Mouse (Mus musculus): ENCODE data around the gene Shank2. TPM values are rescaled to one million over a fixed set of nuclear protein-coding genes. Genes with fewer than 3 reads are reported as not detected.

Gene Shank2
- total and polyA plus RNA-seq, 3 experiments, result not detected

GRCm38 (mm10) chr7:144072856-144073255 lies 71.1 kb downstream of the Shank2 start:
- no peaks in the 10 kb centered on the region for H3K36me3 ChIP-seq (ENCODE audit: control insufficient read depth in 1 of 2, insufficient read depth in 2 of 2, low read length in 2 of 2)
- no peak overlapping the region for H3K27ac ChIP-seq (ENCODE audit: control insufficient read depth, low read depth, low read length)
- TF ChIP-seq BHLHE40 (IDR thresholded peaks at IDR 0.05; ENCODE audit: borderline replicate concordance, low read depth, low read length), result no peak
- no peak for TF ChIP-seq HCFC1 (IDR thresholded peaks at IDR 0.05; ENCODE audit: low read depth, low read length)
- no peak for TF ChIP-seq POLR2AphosphoS5 (IDR thresholded peaks at IDR 0.05; ENCODE audit: borderline replicate concordance, low read depth, low read length)
- TF ChIP-seq ELF1 (IDR thresholded peaks at IDR 0.05; ENCODE audit: low read depth, low read length), result no peak
- no peak for TF ChIP-seq ZKSCAN1 (IDR thresholded peaks at IDR 0.05; ENCODE audit: low read depth, low read length)
- TF ChIP-seq SIN3A (IDR thresholded peaks at IDR 0.05; ENCODE audit: low read length), result no peak
- TF ChIP-seq TBP (IDR thresholded peaks at IDR 0.05; ENCODE audit: low read depth, low read length), result no peak
- no peak for TF ChIP-seq ZMIZ1 (IDR thresholded peaks at IDR 0.05; ENCODE audit: low read depth, low read length)
- TF ChIP-seq USF2 (IDR thresholded peaks at IDR 0.05; ENCODE audit: borderline replicate concordance in 1 of 2, insufficient read depth in 1 of 2, low read depth in 1 of 2, low read length in 2 of 2), result no peak
- no peak for TF ChIP-seq POLR2AphosphoS2 (IDR thresholded peaks at IDR 0.05; ENCODE audit: low read length)
- no peak for TF ChIP-seq ZC3H11A (IDR thresholded peaks at IDR 0.05; ENCODE audit: low read depth, low read length)
- no peak for TF ChIP-seq GABPA (IDR thresholded peaks at IDR 0.05; ENCODE audit: low read depth, low read length)
- TF ChIP-seq MYB (IDR thresholded peaks at IDR 0.05; ENCODE audit: low read depth, low read length), result no peak
- TF ChIP-seq TAL1 (IDR thresholded peaks at IDR 0.05; ENCODE audit: low read length), result no peak
- TF ChIP-seq MAZ (IDR thresholded peaks at IDR 0.05; ENCODE audit: low read depth, low read length), result no peak
- TF ChIP-seq SMC3 (IDR thresholded peaks at IDR 0.05; ENCODE audit: low read depth, low read length), result no peak
- TF ChIP-seq ETS1 (IDR thresholded peaks at IDR 0.05; ENCODE audit: low read depth, low read length), result no peak
- TF ChIP-seq POLR2A (IDR thresholded peaks at IDR 0.05; ENCODE audit: control insufficient read depth in 1 of 2, insufficient read depth in 1 of 2, low read depth in 1 of 2, low read length in 2 of 2, poor library complexity in 1 of 2), result no peak
- no peak for TF ChIP-seq E2F4 (IDR thresholded peaks at IDR 0.05; ENCODE audit: borderline replicate concordance, low read depth, low read length)
- TF ChIP-seq RCOR1 (IDR thresholded peaks at IDR 0.05; ENCODE audit: low read depth, low read length), result no peak
- no peaks in the 10 kb centered on the region for H3K27me3 ChIP-seq (ENCODE audit: control insufficient read depth in 1 of 2, insufficient read depth in 2 of 2, low read length in 2 of 2)
- no peak overlapping the region for H3K4me3 ChIP-seq (ENCODE audit: control insufficient read depth in 1 of 2, insufficient read depth in 1 of 2, low read depth in 2 of 2, low read length in 2 of 2)
- no peaks in the 10 kb centered on the region for H3K9me3 ChIP-seq (replicated peaks; ENCODE audit: insufficient read depth, low read length)
- H3K9ac ChIP-seq (ENCODE audit: control insufficient read depth, low read depth, low read length, poor library complexity, severe bottlenecking), result no peak overlapping the region
- H3K4me1 ChIP-seq (ENCODE audit: control insufficient read depth in 1 of 2, insufficient read depth in 2 of 2, low read length in 2 of 2), result no peaks in the 10 kb centered on the region
- no peak for DNase-seq (ENCODE audit: low read depth, low spot score)
- no peaks in the 10 kb centered on the region for H3K79me2 ChIP-seq (ENCODE audit: control insufficient read depth, insufficient read depth, low read length, poor library complexity)

DNA sequence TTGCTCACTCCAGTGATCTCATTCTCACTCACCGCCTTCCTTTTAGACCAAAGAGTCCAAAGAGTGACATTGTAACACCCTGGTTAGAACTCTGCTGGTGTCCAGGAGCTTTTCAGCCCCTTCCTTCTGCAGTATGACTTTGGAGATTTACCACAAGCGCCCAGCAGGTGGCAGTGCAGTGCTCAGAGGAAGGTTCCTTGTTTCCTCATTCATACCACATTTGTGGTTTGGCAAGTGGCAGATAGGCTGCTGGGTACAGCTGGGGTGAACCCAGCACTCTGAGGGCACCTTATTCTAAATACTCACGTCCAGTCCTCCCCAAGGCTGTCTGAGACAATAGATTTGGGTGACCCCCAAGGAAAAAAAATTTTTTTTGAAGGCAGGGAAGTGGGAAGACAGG lies 73.0 kb downstream of the Shank2 start:
- Histone ChIP-seq H3K27me3 (ENCODE audit: control insufficient read depth in 1 of 2, insufficient read depth in 2 of 2, low read length in 2 of 2) (no peaks in the 10 kb centered on the region), H3K79me2 (ENCODE audit: control insufficient read depth, insufficient read depth, low read length, poor library complexity) (no peaks in the 10 kb centered on the region), H3K4me1 (ENCODE audit: control insufficient read depth in 1 of 2, insufficient read depth in 2 of 2, low read length in 2 of 2) (no peaks in the 10 kb centered on the region), H3K36me3 (ENCODE audit: control insufficient read depth in 1 of 2, insufficient read depth in 2 of 2, low read length in 2 of 2) (no peaks in the 10 kb centered on the region), H3K4me3 (ENCODE audit: control insufficient read depth in 1 of 2, insufficient read depth in 1 of 2, low read depth in 2 of 2, low read length in 2 of 2) (no peak overlapping the region), H3K27ac (ENCODE audit: control insufficient read depth, low read depth, low read length) (no peak overlapping the region), H3K9ac (ENCODE audit: control insufficient read depth, low read depth, low read length, poor library complexity, severe bottlenecking) (no peak overlapping the region), H3K9me3 (replicated peaks; ENCODE audit: insufficient read depth, low read length) (no peaks in the 10 kb centered on the region)
- peak; percentile 64 for DNase-seq (ENCODE audit: low read depth, low spot score)
- no peak for TF ChIP-seq ZNF384 (IDR thresholded peaks at IDR 0.05; ENCODE audit: low read depth, low read length)
- peak; percentile 70 for TF ChIP-seq SMC3 (IDR thresholded peaks at IDR 0.05; ENCODE audit: low read depth, low read length)
- no peak for TF ChIP-seq KAT2A (conservative IDR thresholded peaks at IDR 0.05; ENCODE audit: low read depth, low read length)
- TF ChIP-seq ETS1 (IDR thresholded peaks at IDR 0.05; ENCODE audit: low read depth, low read length), result no peak
- no peak for TF ChIP-seq USF1 (IDR thresholded peaks at IDR 0.05; ENCODE audit: low read depth, low read length)
- TF ChIP-seq POLR2AphosphoS2 (IDR thresholded peaks at IDR 0.05; ENCODE audit: low read length), result no peak
- peak; percentile 48 for TF ChIP-seq RAD21 (IDR thresholded peaks at IDR 0.05; ENCODE audit: low read depth, low read length)
- no peak for TF ChIP-seq NRF1 (IDR thresholded peaks at IDR 0.05; ENCODE audit: insufficient read depth, low read depth, low read length, poor library complexity, severe bottlenecking)
- peak; percentile 59 to 72 (median 71) for TF ChIP-seq CTCF (IDR thresholded peaks at IDR 0.05 in 2 of 3, conservative IDR thresholded peaks at IDR 0.05 in 1 of 3; ENCODE audit: control insufficient read depth in 1 of 3, insufficient read depth in 1 of 3, low read depth in 2 of 3, low read length in 3 of 3, poor library complexity in 1 of 3, severe bottlenecking in 1 of 3)
